Mouse (Mus musculus): ENCODE results near the gene Dnah14. TPM values are rescaled to one million over a fixed set of nuclear protein-coding genes. Genes with fewer than 3 reads are reported as not detected.

Gene Dnah14
- polyA plus RNA-seq (2012; rRNA removed), result 0.45 and 2.3 TPM in 2 replicates

GRCm38 (mm10) chr1:181576322-181576721 lies at the start of gene Dnah14:
Dnah14 (plus strand) TSS chr1:181576559.

GRCm38 (mm10) chr1:181842781-181843180 lies 266.4 kb downstream of the Dnah14 start, which contains the start of gene Lbr:
Lbr (minus strand) TSS chr1:181843046.

Other genes starting within 250 kb of the Dnah14 start
- 0.08 and 0.09 TPM in 2 replicates for gene Cnih3, start 223.9 kb upstream of the Dnah14 start, polyA plus RNA-seq (2012; rRNA removed)
- 0.74 and 0.98 TPM in 2 replicates for gene Ccdc121, start 65.1 kb upstream of the Dnah14 start, polyA plus RNA-seq (2012; rRNA removed)

Measured in ovary, adult 2 months (tissue).